In genomic region chr13:113265257-113265656, GRCm38 (mm10) we compare ENCODE assay signal across 10 mouse cellular contexts. TPM values are rescaled to one million over a fixed set of nuclear protein-coding genes. Genes with fewer than 3 reads are reported as not detected.
DNase-seq lines count a peak whose midpoint lies in the region; ATAC-seq lines count a peak whose summit lies in the region.
"Had no signal": no experiment of that assay in that cellular context is flagged by ENCODE, and none has a peak within 500 bp of the region (broad histone marks: within the 10 kb centered on the region; RNA-seq: fewer than 3 reads in every experiment).

No protein-coding gene starts in this region.

- H3K27me3 ChIP-seq in hindbrain, embryonic 11.5 days (ENCODE audit: control insufficient read depth, insufficient read depth, low read length), result no peaks in the 10 kb centered on the region
- H3K27me3 ChIP-seq in hindbrain, embryonic 13.5 days, result no peaks in the 10 kb centered on the region
- no peaks in the 10 kb centered on the region for H3K27me3 ChIP-seq in limb, embryonic 13.5 days
- H3K27me3 ChIP-seq in splenic B cell, adult 2 months (ENCODE audit: control insufficient read depth, insufficient read depth, low read length, poor library complexity, severe bottlenecking), result no peaks in the 10 kb centered on the region

- H3K9ac ChIP-seq in hindbrain, embryonic 11.5 days (ENCODE audit: low read depth, low read length), result no peak overlapping the region
- H3K9ac ChIP-seq in hindbrain, embryonic 13.5 days, result no peak overlapping the region
- H3K9ac ChIP-seq in limb, embryonic 13.5 days, result no peak overlapping the region
- H3K9ac ChIP-seq: embryonic facial prominence, embryonic 15.5 days had no signal

- H3K4me2 ChIP-seq in hindbrain, embryonic 11.5 days (replicated peaks; ENCODE audit: low read depth, low read length), result no peak overlapping the region
- no peak overlapping the region for H3K4me2 ChIP-seq in hindbrain, embryonic 13.5 days
- H3K4me2 ChIP-seq in limb, embryonic 13.5 days (replicated peaks), result 0 out of 2 replicates have a peak overlapping the region, but pooled peaks have one; percentile 19
- H3K4me2 ChIP-seq: embryonic facial prominence, embryonic 15.5 days had no signal

- ATAC-seq in hindbrain, embryonic 11.5 days (ENCODE audit: low FRiP score), result no peak
- ATAC-seq in hindbrain, embryonic 13.5 days (ENCODE audit: low FRiP score), result no peak
- ATAC-seq in limb, embryonic 13.5 days (ENCODE audit: low FRiP score, low read depth), result no peak

- H3K4me1 ChIP-seq in hindbrain, embryonic 11.5 days (replicated peaks; ENCODE audit: control insufficient read depth, insufficient read depth, low read length), result no peaks in the 10 kb centered on the region
- H3K4me1 ChIP-seq in hindbrain, embryonic 13.5 days (replicated peaks), result no peaks in the 10 kb centered on the region
- no peaks in the 10 kb centered on the region for H3K4me1 ChIP-seq in limb, embryonic 13.5 days

- H3K27ac ChIP-seq in hindbrain, embryonic 11.5 days (ENCODE audit: low read depth, low read length), result no peak overlapping the region
- no peak overlapping the region for H3K27ac ChIP-seq in hindbrain, embryonic 13.5 days
- no peak overlapping the region for H3K27ac ChIP-seq in limb, embryonic 13.5 days
- H3K27ac ChIP-seq: embryonic facial prominence, embryonic 15.5 days had no signal

- no peaks in the 10 kb centered on the region for H3K9me3 ChIP-seq in hindbrain, embryonic 11.5 days (ENCODE audit: control insufficient read depth, low read length)
- no peaks in the 10 kb centered on the region for H3K9me3 ChIP-seq in hindbrain, embryonic 13.5 days
- no peaks in the 10 kb centered on the region for H3K9me3 ChIP-seq in limb, embryonic 13.5 days
- H3K9me3 ChIP-seq: embryonic facial prominence, embryonic 15.5 days had no signal

- no peak overlapping the region for H3K4me3 ChIP-seq in hindbrain, embryonic 11.5 days (ENCODE audit: low read depth, low read length)
- no peak overlapping the region for H3K4me3 ChIP-seq in hindbrain, embryonic 13.5 days
- H3K4me3 ChIP-seq in limb, embryonic 13.5 days, result no peak overlapping the region
- H3K4me3 ChIP-seq: embryonic facial prominence, embryonic 15.5 days had no signal

- peak; percentile 81 for DNase-seq in hindbrain, embryonic 11.5 days (ENCODE audit: low spot score)
- peak; percentile 59 for DNase-seq in CD4-positive, CD25-positive, alpha-beta regulatory T cell, adult 2 months (ENCODE audit: low read depth, low spot score)
- DNase-seq in R1 (ENCODE audit: low read depth, low spot score), result peak; percentile 50
- DNase-seq in frontal cortex, postnatal 36 days (ENCODE audit: low spot score in 2 of 2), result peak; percentile 57 to 65
- DNase-seq in splenic B cell, adult 2 months (ENCODE audit: low read depth, low spot score), result peak; percentile 17
- no peak for DNase-seq in spleen, postnatal 36 days (ENCODE audit: low spot score in 2 of 2)

- no peaks in the 10 kb centered on the region for H3K36me3 ChIP-seq in hindbrain, embryonic 11.5 days (ENCODE audit: control insufficient read depth, insufficient read depth, low read length)
- no peaks in the 10 kb centered on the region for H3K36me3 ChIP-seq in hindbrain, embryonic 13.5 days
- no peaks in the 10 kb centered on the region for H3K36me3 ChIP-seq in limb, embryonic 13.5 days
- H3K36me3 ChIP-seq in splenic B cell, adult 2 months (ENCODE audit: control insufficient read depth, insufficient read depth, low read length, poor library complexity, severe bottlenecking), result no peaks in the 10 kb centered on the region
- H3K36me3 ChIP-seq: embryonic facial prominence, embryonic 15.5 days had no signal

- WGBS in hindbrain, embryonic 11.5 days, result 33% methylated on average over 13 of the region's 13 CpGs
- WGBS in hindbrain, embryonic 13.5 days, result 34% methylated on average over 13 of the region's 13 CpGs
- 28% methylated on average over 13 of the region's 13 CpGs for WGBS in limb, embryonic 13.5 days

RNA-seq across cellular contexts. Expression of gene BC067074, which starts 27.7 kb away (rescaled TPM):
- polyA plus RNA-seq in hindbrain, embryonic 11.5 days (2014; fragmentation: Nextera tagmentation; extraction: Ambion mirVana), result 1.9 and 2.2 TPM in 2 replicates
- polyA plus RNA-seq in hindbrain, embryonic 13.5 days (2015; fragmentation: Nextera tagmentation; extraction: Ambion mirVana), result 0.92 and 0.96 TPM in 2 replicates
- 9.5 and 10.2 TPM in 2 replicates for polyA plus RNA-seq in limb, embryonic 13.5 days (2015; fragmentation: Nextera tagmentation; extraction: Ambion mirVana)

RNA-seq across cellular contexts. Expression of gene Gzmk, which starts 39.5 kb away (rescaled TPM):
- polyA plus RNA-seq in hindbrain, embryonic 11.5 days (2014; fragmentation: Nextera tagmentation; extraction: Ambion mirVana), result not detected in 2 replicates
- polyA plus RNA-seq in hindbrain, embryonic 13.5 days (2015; fragmentation: Nextera tagmentation; extraction: Ambion mirVana), result not detected in 2 replicates
- not detected in 2 replicates for polyA plus RNA-seq in limb, embryonic 13.5 days (2015; fragmentation: Nextera tagmentation; extraction: Ambion mirVana)
- polyA plus RNA-seq: embryonic facial prominence, embryonic 15.5 days; lung, embryonic 16.5 days had no signal

RNA-seq across cellular contexts. Expression of gene Esm1, which starts 55.8 kb away (rescaled TPM):
- polyA plus RNA-seq in hindbrain, embryonic 11.5 days (2014; fragmentation: Nextera tagmentation; extraction: Ambion mirVana), result 1.1 and 1.2 TPM in 2 replicates
- 1.5 and 1.8 TPM in 2 replicates for polyA plus RNA-seq in hindbrain, embryonic 13.5 days (2015; fragmentation: Nextera tagmentation; extraction: Ambion mirVana)
- 3.0 TPM in 2 replicates for polyA plus RNA-seq in limb, embryonic 13.5 days (2015; fragmentation: Nextera tagmentation; extraction: Ambion mirVana)

Comparison
In these comparisons a context has a peak if more than half of its experiments do, and no peak if none do; other contexts are left out.
1. DNase-seq: peak in hindbrain, embryonic 11.5 days (single experiment), CD4-positive, CD25-positive, alpha-beta regulatory T cell, adult 2 months (single experiment), R1 (single experiment), frontal cortex, postnatal 36 days (2 of 2) and splenic B cell, adult 2 months (single experiment); none in spleen, postnatal 36 days (0 of 2).